Mouse (Mus musculus): ENCODE data around the gene Ugt1a6a. TPM values are rescaled to one million over a fixed set of nuclear protein-coding genes. Genes with fewer than 3 reads are reported as not detected.
"Not testable (repeated sequence)": the region's sequence is repeated elsewhere in the genome, so short reads cannot be mapped to it uniquely, and the experiment has no call there.

The Ugt1a6a gene
- polyA plus RNA-seq, 1 experiment from 2014 or later: 1.9 TPM

- WGBS: 80% methylated on average over 5 of the region's 5 CpGs
- not testable (repeated sequence) for H3K4me1 ChIP-seq (ENCODE audit: control insufficient read depth, insufficient read depth, low read length); H3K27me3 ChIP-seq (ENCODE audit: control insufficient read depth, insufficient read depth, low read length); H3K9me3 ChIP-seq (ENCODE audit: control insufficient read depth, low read length); H3K36me3 ChIP-seq (ENCODE audit: control insufficient read depth, insufficient read depth, low read length); H3K4me3 ChIP-seq (ENCODE audit: low read length); H3K27ac ChIP-seq (ENCODE audit: low read depth, low read length); ATAC-seq (ENCODE audit: low FRiP score, low TSS enrichment); H3K4me2 ChIP-seq (replicated peaks; ENCODE audit: low read depth, low read length); H3K9ac ChIP-seq (ENCODE audit: low read depth, low read length)
Measured at GRCm38 (mm10) chr1:88103697-88104468, 30.7 kb upstream of the Ugt1a6a start.

GRCm38 (mm10) chr1:88104667-88105430, 29.8 kb upstream of the Ugt1a6a start:
- no peak for ATAC-seq (ENCODE audit: low FRiP score, low TSS enrichment)
- H3K27me3 ChIP-seq (ENCODE audit: control insufficient read depth, insufficient read depth, low read length): no peaks in the 10 kb centered on the region
- H3K9me3 ChIP-seq (ENCODE audit: control insufficient read depth, low read length): no peaks in the 10 kb centered on the region
- H3K4me3 ChIP-seq (ENCODE audit: low read length): no peak overlapping the region
- H3K27ac ChIP-seq (ENCODE audit: low read depth, low read length): no peak overlapping the region
- H3K4me2 ChIP-seq (replicated peaks; ENCODE audit: low read depth, low read length): no peak overlapping the region
- no peaks in the 10 kb centered on the region for H3K4me1 ChIP-seq (ENCODE audit: control insufficient read depth, insufficient read depth, low read length)
- 88% methylated on average over 1 of the region's 1 CpGs for WGBS
- H3K36me3 ChIP-seq (ENCODE audit: control insufficient read depth, insufficient read depth, low read length): no peaks in the 10 kb centered on the region
- no peak overlapping the region for H3K9ac ChIP-seq (ENCODE audit: low read depth, low read length)

GRCm38 (mm10) chr1:88105656-88106055, 29.0 kb upstream of the Ugt1a6a start:
- no peak for ATAC-seq (ENCODE audit: low FRiP score, low TSS enrichment)
- H3K9me3 ChIP-seq (ENCODE audit: control insufficient read depth, low read length): no peaks in the 10 kb centered on the region
- H3K9ac ChIP-seq (ENCODE audit: low read depth, low read length): no peak overlapping the region
- H3K36me3 ChIP-seq (ENCODE audit: control insufficient read depth, insufficient read depth, low read length): no peaks in the 10 kb centered on the region
- H3K4me1 ChIP-seq (ENCODE audit: control insufficient read depth, insufficient read depth, low read length): no peaks in the 10 kb centered on the region
- H3K4me3 ChIP-seq (ENCODE audit: low read length): no peak overlapping the region
- H3K27me3 ChIP-seq (ENCODE audit: control insufficient read depth, insufficient read depth, low read length): no peaks in the 10 kb centered on the region
- 44% methylated on average over 2 of the region's 2 CpGs for WGBS
- no peak overlapping the region for H3K4me2 ChIP-seq (replicated peaks; ENCODE audit: low read depth, low read length)
- H3K27ac ChIP-seq (ENCODE audit: low read depth, low read length): no peak overlapping the region

DNA sequence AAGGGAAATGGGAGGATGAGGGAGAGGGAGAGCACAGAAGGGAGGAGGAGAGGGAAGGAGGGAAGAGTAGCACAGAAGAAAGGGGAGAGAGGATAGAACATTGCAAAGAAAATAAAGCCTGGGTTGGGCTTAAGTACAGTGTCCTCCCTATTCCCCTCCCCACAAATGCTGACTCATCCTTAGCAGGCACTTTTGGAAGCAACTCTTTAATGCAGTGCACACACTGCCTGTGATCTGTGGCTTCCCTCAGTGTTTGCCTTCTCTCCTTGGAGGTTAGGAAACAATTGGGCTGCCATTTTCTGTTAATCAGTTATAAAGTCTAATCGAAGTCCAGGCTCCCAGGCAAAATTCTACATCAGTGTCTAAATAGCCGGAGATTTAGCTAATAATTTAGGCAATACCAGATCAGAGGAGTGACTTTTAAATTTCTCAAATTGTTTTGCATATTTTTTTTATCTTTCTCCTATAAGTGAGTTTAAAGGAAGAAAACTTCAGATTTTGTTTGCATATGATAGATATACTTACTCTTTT, 25.5 kb upstream of the Ugt1a6a start:
- H3K4me3 ChIP-seq (ENCODE audit: low read length); H3K9me3 ChIP-seq (ENCODE audit: control insufficient read depth, low read length); H3K36me3 ChIP-seq (ENCODE audit: control insufficient read depth, insufficient read depth, low read length); H3K27ac ChIP-seq (ENCODE audit: low read depth, low read length); H3K4me1 ChIP-seq (ENCODE audit: control insufficient read depth, insufficient read depth, low read length); H3K27me3 ChIP-seq (ENCODE audit: control insufficient read depth, insufficient read depth, low read length); H3K9ac ChIP-seq (ENCODE audit: low read depth, low read length); H3K4me2 ChIP-seq (replicated peaks; ENCODE audit: low read depth, low read length): not testable (repeated sequence)
- WGBS: 71% methylated on average over 2 of the region's 2 CpGs
- ATAC-seq (ENCODE audit: low FRiP score, low TSS enrichment): peak; percentile 71; the same call in 1 of the 2 replicates

DNA sequence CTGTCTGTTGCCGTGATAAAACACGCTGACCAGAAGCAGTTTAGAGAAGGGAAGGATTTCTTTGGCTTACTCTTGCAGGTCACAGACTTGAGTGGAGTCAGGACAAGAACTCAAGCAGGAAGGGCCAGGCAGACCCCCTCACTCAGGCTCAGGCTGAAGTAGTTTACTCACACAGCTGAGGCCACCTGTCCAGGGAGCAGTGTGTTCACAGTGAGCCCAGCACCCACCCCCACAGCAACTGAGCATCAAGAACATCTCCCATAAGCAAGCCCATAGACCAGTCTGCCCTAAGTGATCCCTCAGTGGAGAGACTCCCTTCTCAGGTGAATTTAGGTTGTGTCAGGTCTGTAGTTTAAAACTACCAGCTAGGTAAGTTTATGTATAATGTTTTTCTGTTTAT, 25.0 kb upstream of the Ugt1a6a start:
- not testable (repeated sequence) for H3K27ac ChIP-seq (ENCODE audit: low read depth, low read length); H3K9me3 ChIP-seq (ENCODE audit: control insufficient read depth, low read length); ATAC-seq (ENCODE audit: low FRiP score, low TSS enrichment); H3K36me3 ChIP-seq (ENCODE audit: control insufficient read depth, insufficient read depth, low read length); H3K4me3 ChIP-seq (ENCODE audit: low read length); H3K4me2 ChIP-seq (replicated peaks; ENCODE audit: low read depth, low read length); H3K4me1 ChIP-seq (ENCODE audit: control insufficient read depth, insufficient read depth, low read length); H3K9ac ChIP-seq (ENCODE audit: low read depth, low read length); H3K27me3 ChIP-seq (ENCODE audit: control insufficient read depth, insufficient read depth, low read length)
- WGBS: 61% methylated on average over 2 of the region's 2 CpGs

DNA sequence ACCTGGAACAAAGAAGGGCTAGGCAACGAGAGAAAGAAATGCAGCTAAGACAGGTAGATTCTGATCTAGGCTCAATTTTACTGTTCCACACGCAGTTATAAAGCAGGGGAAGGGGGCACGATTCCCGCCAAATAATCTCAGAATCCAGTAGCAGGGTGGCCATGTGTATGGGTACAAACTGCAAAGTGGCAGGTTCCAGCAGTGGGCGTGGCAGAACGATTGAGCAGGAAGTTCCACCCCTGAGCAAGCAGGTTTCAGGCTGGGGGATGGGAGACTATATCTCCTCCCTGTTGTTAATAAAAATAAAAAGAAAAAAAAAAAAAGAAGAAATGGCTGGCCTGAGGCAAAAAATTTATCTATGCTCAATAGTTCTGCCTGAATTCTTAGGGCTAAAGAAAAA, 21.8 kb upstream of the Ugt1a6a start:
- not testable (repeated sequence) for H3K4me2 ChIP-seq (replicated peaks; ENCODE audit: low read depth, low read length); H3K4me3 ChIP-seq (ENCODE audit: low read length); H3K36me3 ChIP-seq (ENCODE audit: control insufficient read depth, insufficient read depth, low read length); H3K9me3 ChIP-seq (ENCODE audit: control insufficient read depth, low read length); ATAC-seq (ENCODE audit: low FRiP score, low TSS enrichment); H3K9ac ChIP-seq (ENCODE audit: low read depth, low read length); H3K27me3 ChIP-seq (ENCODE audit: control insufficient read depth, insufficient read depth, low read length); H3K27ac ChIP-seq (ENCODE audit: low read depth, low read length); H3K4me1 ChIP-seq (ENCODE audit: control insufficient read depth, insufficient read depth, low read length)
- 96% methylated on average over 6 of the region's 6 CpGs for WGBS

GRCm38 (mm10) chr1:88120550-88120949, 14.1 kb upstream of the Ugt1a6a start:
- 10% methylated on average over 4 of the region's 4 CpGs for WGBS
- H3K36me3 ChIP-seq (ENCODE audit: control insufficient read depth, insufficient read depth, low read length); H3K4me3 ChIP-seq (ENCODE audit: low read length); H3K4me2 ChIP-seq (replicated peaks; ENCODE audit: low read depth, low read length); H3K9ac ChIP-seq (ENCODE audit: low read depth, low read length); H3K27ac ChIP-seq (ENCODE audit: low read depth, low read length); H3K9me3 ChIP-seq (ENCODE audit: control insufficient read depth, low read length); H3K4me1 ChIP-seq (ENCODE audit: control insufficient read depth, insufficient read depth, low read length); H3K27me3 ChIP-seq (ENCODE audit: control insufficient read depth, insufficient read depth, low read length): not testable (repeated sequence)
- ATAC-seq (ENCODE audit: low FRiP score, low TSS enrichment): peak; percentile 73; the same call in 1 of the 2 replicates

GRCm38 (mm10) chr1:88121521-88121920, 13.1 kb upstream of the Ugt1a6a start:
- H3K9me3 ChIP-seq (ENCODE audit: control insufficient read depth, low read length); H3K4me3 ChIP-seq (ENCODE audit: low read length); H3K4me2 ChIP-seq (replicated peaks; ENCODE audit: low read depth, low read length); H3K27me3 ChIP-seq (ENCODE audit: control insufficient read depth, insufficient read depth, low read length); H3K36me3 ChIP-seq (ENCODE audit: control insufficient read depth, insufficient read depth, low read length); H3K27ac ChIP-seq (ENCODE audit: low read depth, low read length); H3K9ac ChIP-seq (ENCODE audit: low read depth, low read length); ATAC-seq (ENCODE audit: low FRiP score, low TSS enrichment); H3K4me1 ChIP-seq (ENCODE audit: control insufficient read depth, insufficient read depth, low read length): not testable (repeated sequence)
- no CpG with 5 or more reads among the region's 1 CpGs for WGBS

DNA sequence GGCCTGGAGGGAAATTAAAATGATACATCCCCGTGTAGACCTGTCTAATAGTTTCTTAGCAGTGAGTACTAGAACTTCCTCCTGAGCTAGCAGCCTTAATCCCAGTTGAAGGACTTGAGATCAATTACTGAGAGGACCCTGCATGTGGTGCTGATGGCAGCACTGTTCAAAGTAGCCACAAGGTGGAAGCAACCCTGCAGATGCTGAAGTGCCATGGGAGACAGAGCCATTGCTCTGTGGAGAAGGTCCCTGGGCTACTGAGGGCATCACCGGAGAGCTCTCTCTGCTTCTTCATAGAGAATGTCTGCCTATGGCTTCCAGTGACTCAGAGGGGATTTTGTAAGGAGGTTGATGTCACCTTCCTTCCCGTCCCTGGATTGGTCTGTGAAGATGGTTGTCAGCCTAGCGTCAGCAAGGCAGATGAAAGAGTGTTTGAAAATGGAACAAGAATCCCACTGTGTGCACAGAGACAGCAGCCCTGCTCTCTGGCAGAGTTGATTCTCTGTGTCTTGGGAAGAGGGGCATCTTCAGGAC, 8.7 kb upstream of the Ugt1a6a start:
- not testable (repeated sequence) for H3K9ac ChIP-seq (ENCODE audit: low read depth, low read length); H3K36me3 ChIP-seq (ENCODE audit: control insufficient read depth, insufficient read depth, low read length); H3K27ac ChIP-seq (ENCODE audit: low read depth, low read length); ATAC-seq (ENCODE audit: low FRiP score, low TSS enrichment); H3K27me3 ChIP-seq (ENCODE audit: control insufficient read depth, insufficient read depth, low read length); H3K4me2 ChIP-seq (replicated peaks; ENCODE audit: low read depth, low read length); H3K9me3 ChIP-seq (ENCODE audit: control insufficient read depth, low read length); H3K4me3 ChIP-seq (ENCODE audit: low read length); H3K4me1 ChIP-seq (ENCODE audit: control insufficient read depth, insufficient read depth, low read length)
- 76% methylated on average over 4 of the region's 4 CpGs for WGBS

Measured in kidney, embryonic 14.5 days (tissue).